Mouse (Mus musculus): ENCODE measurements around the gene Zfp51. TPM values are rescaled to one million over a fixed set of nuclear protein-coding genes. Genes with fewer than 3 reads are reported as not detected.
"Not testable (repeated sequence)": the region's sequence is repeated elsewhere in the genome, so short reads cannot be mapped to it uniquely, and the experiment has no call there.

The Zfp51 gene
- total and polyA plus RNA-seq, 2 experiments from 2014 or later, result 5.1 to 9.7 TPM

GRCm38 (mm10) chr17:21472032-21472652 lies 22.0 kb downstream of the Zfp51 start:
- Histone ChIP-seq H3K9ac (replicated peaks; ENCODE audit: low read depth, low read length) (no peak overlapping the region), H3K9me3 (replicated peaks; ENCODE audit: control insufficient read depth, low read length) (no peaks in the 10 kb centered on the region), H3K4me3 (ENCODE audit: low read depth, low read length) (no peak overlapping the region), H3K27me3 (ENCODE audit: control insufficient read depth, insufficient read depth, low read length) (no peaks in the 10 kb centered on the region), H3K4me1 (ENCODE audit: control insufficient read depth, insufficient read depth) (no peaks in the 10 kb centered on the region; the same call in 1 of the 2 replicates), H3K27ac (ENCODE audit: low read depth) (no peak overlapping the region), H3K4me2 (ENCODE audit: low read depth, low read length) (no peak overlapping the region), H3K36me3 (replicated peaks; ENCODE audit: control insufficient read depth, insufficient read depth, low read length) (no peaks in the 10 kb centered on the region)
- DNase-seq (ENCODE audit: low spot score) (no peak), ATAC-seq (ENCODE audit: insufficient read depth, low read depth) (no peak)
- 33% methylated on average over 3 of the region's 3 CpGs for WGBS
- no peak for TF ChIP-seq EP300 (IDR thresholded peaks at IDR 0.05; ENCODE audit: low read depth)
- no peak for TF ChIP-seq CTCF (IDR thresholded peaks at IDR 0.05; ENCODE audit: low read depth)

- Histone ChIP-seq H3K9ac (replicated peaks; ENCODE audit: low read depth, low read length) (no peak overlapping the region), H3K9me3 (replicated peaks; ENCODE audit: control insufficient read depth, low read length) (no peaks in the 10 kb centered on the region), H3K27me3 (ENCODE audit: control insufficient read depth, insufficient read depth, low read length) (no peaks in the 10 kb centered on the region), H3K4me3 (ENCODE audit: low read depth, low read length) (no peak overlapping the region), H3K36me3 (replicated peaks; ENCODE audit: control insufficient read depth, insufficient read depth, low read length) (no peaks in the 10 kb centered on the region), H3K27ac (ENCODE audit: low read depth) (no peak overlapping the region), H3K4me1 (ENCODE audit: control insufficient read depth, insufficient read depth) (no peaks in the 10 kb centered on the region; the same call in 1 of the 2 replicates), H3K4me2 (ENCODE audit: low read depth, low read length) (no peak overlapping the region)
- TF ChIP-seq CTCF (IDR thresholded peaks at IDR 0.05; ENCODE audit: low read depth) (no peak), EP300 (IDR thresholded peaks at IDR 0.05; ENCODE audit: low read depth) (no peak)
- ATAC-seq (ENCODE audit: insufficient read depth, low read depth), result no peak
- 53% methylated on average over 2 of the region's 2 CpGs for WGBS
- DNase-seq (ENCODE audit: low spot score), result no peak
Measured at GRCm38 (mm10) chr17:21472653-21473307, 22.6 kb downstream of the Zfp51 start.

- peak; percentile 53; the same call in 1 of the 2 replicates for ATAC-seq (ENCODE audit: insufficient read depth, low read depth)
- DNase-seq (ENCODE audit: low spot score), result peak; percentile 43
- no peaks in the 10 kb centered on the region for H3K36me3 ChIP-seq (replicated peaks; ENCODE audit: control insufficient read depth, insufficient read depth, low read length)
- 31% methylated on average over 14 of the region's 14 CpGs for WGBS
- no peak overlapping the region for H3K4me3 ChIP-seq (ENCODE audit: low read depth, low read length)
- no peaks in the 10 kb centered on the region for H3K27me3 ChIP-seq (ENCODE audit: control insufficient read depth, insufficient read depth, low read length)
- H3K27ac ChIP-seq (ENCODE audit: low read depth), result no peak overlapping the region
- no peak for TF ChIP-seq EP300 (IDR thresholded peaks at IDR 0.05; ENCODE audit: low read depth)
- no peak for TF ChIP-seq CTCF (IDR thresholded peaks at IDR 0.05; ENCODE audit: low read depth)
- H3K4me1 ChIP-seq (ENCODE audit: control insufficient read depth, insufficient read depth), result no peaks in the 10 kb centered on the region; the same call in 1 of the 2 replicates
- H3K4me2 ChIP-seq (ENCODE audit: low read depth, low read length), result no peak overlapping the region; the same call in 1 of the 2 replicates
- H3K9me3 ChIP-seq (replicated peaks; ENCODE audit: control insufficient read depth, low read length), result no peaks in the 10 kb centered on the region
- H3K9ac ChIP-seq (replicated peaks; ENCODE audit: low read depth, low read length), result no peak overlapping the region
Measured at GRCm38 (mm10) chr17:21473362-21474190, 23.4 kb downstream of the Zfp51 start.

DNA sequence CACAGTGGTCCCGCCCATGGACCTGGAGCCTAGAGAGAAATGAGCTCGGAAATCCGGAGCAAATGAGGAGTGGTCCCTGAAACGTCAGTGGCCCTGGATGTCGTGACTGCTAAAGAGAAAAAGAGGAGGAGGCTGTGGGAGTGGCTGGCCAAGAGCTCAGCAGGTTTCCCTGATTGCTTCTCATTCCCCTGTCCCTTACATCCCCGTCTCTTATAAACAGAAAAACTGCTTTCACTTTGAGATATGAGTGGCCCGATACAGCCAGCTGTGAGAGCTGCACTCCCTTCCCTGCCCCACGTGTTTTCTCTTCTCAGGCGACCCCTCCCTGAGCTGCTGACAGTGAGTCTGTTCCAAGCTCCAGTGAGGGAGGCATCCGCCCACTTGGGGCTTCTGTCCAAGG lies 24.6 kb downstream of the Zfp51 start:
- not testable (repeated sequence) for ATAC-seq (ENCODE audit: insufficient read depth, low read depth); H3K9ac ChIP-seq (replicated peaks; ENCODE audit: low read depth, low read length); DNase-seq (ENCODE audit: low spot score); H3K27me3 ChIP-seq (ENCODE audit: control insufficient read depth, insufficient read depth, low read length); H3K36me3 ChIP-seq (replicated peaks; ENCODE audit: control insufficient read depth, insufficient read depth, low read length); H3K9me3 ChIP-seq (replicated peaks; ENCODE audit: control insufficient read depth, low read length); H3K4me1 ChIP-seq (ENCODE audit: control insufficient read depth, insufficient read depth)
- H3K4me2 ChIP-seq (ENCODE audit: low read depth, low read length), result peak overlapping the region; percentile 37; the same call in 1 of the 2 replicates
- WGBS, result 0% methylated on average over 7 of the region's 10 CpGs
- H3K4me3 ChIP-seq (ENCODE audit: low read depth, low read length), result peak overlapping the region; percentile 19; the same call in 1 of the 2 replicates
- 0 out of 2 replicates have a peak overlapping the region, but pooled peaks have one; percentile 48 for H3K27ac ChIP-seq (ENCODE audit: low read depth)

DNA sequence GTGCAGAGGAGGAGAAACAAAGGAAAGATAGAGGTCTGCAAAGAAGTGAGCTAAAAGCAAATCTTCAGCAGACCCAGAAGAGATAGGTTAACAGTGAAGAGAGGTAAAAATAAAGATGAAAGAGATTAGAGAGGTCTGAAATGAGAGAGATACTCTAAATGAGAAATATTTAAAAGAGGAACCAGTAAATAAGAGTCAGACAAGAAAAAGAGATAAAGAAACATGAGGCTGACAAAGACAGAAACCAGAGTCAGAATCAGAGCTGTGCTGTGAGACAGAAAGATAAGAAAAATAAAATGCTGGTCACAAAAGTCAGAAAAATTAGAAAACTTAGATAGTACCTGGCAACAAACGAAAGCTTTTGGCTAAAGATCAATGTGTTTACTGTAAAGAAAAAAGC lies 25.1 kb downstream of the Zfp51 start:
- H3K9me3 ChIP-seq (replicated peaks; ENCODE audit: control insufficient read depth, low read length); DNase-seq (ENCODE audit: low spot score); H3K4me1 ChIP-seq (ENCODE audit: control insufficient read depth, insufficient read depth); H3K27ac ChIP-seq (ENCODE audit: low read depth); H3K27me3 ChIP-seq (ENCODE audit: control insufficient read depth, insufficient read depth, low read length); ATAC-seq (ENCODE audit: insufficient read depth, low read depth); H3K4me2 ChIP-seq (ENCODE audit: low read depth, low read length); H3K36me3 ChIP-seq (replicated peaks; ENCODE audit: control insufficient read depth, insufficient read depth, low read length); H3K4me3 ChIP-seq (ENCODE audit: low read depth, low read length); H3K9ac ChIP-seq (replicated peaks; ENCODE audit: low read depth, low read length): not testable (repeated sequence)
- 72% methylated on average over 1 of the region's 1 CpGs for WGBS

- not testable (repeated sequence) for H3K36me3 ChIP-seq (replicated peaks; ENCODE audit: control insufficient read depth, insufficient read depth, low read length); H3K27ac ChIP-seq (ENCODE audit: low read depth); H3K27me3 ChIP-seq (ENCODE audit: control insufficient read depth, insufficient read depth, low read length); DNase-seq (ENCODE audit: low spot score); ATAC-seq (ENCODE audit: insufficient read depth, low read depth); H3K9ac ChIP-seq (replicated peaks; ENCODE audit: low read depth, low read length); H3K4me2 ChIP-seq (ENCODE audit: low read depth, low read length); H3K4me3 ChIP-seq (ENCODE audit: low read depth, low read length); H3K9me3 ChIP-seq (replicated peaks; ENCODE audit: control insufficient read depth, low read length); H3K4me1 ChIP-seq (ENCODE audit: control insufficient read depth, insufficient read depth)
- 59% methylated on average over 4 of the region's 9 CpGs for WGBS
Measured at GRCm38 (mm10) chr17:21476351-21476750, 26.2 kb downstream of the Zfp51 start.

DNA sequence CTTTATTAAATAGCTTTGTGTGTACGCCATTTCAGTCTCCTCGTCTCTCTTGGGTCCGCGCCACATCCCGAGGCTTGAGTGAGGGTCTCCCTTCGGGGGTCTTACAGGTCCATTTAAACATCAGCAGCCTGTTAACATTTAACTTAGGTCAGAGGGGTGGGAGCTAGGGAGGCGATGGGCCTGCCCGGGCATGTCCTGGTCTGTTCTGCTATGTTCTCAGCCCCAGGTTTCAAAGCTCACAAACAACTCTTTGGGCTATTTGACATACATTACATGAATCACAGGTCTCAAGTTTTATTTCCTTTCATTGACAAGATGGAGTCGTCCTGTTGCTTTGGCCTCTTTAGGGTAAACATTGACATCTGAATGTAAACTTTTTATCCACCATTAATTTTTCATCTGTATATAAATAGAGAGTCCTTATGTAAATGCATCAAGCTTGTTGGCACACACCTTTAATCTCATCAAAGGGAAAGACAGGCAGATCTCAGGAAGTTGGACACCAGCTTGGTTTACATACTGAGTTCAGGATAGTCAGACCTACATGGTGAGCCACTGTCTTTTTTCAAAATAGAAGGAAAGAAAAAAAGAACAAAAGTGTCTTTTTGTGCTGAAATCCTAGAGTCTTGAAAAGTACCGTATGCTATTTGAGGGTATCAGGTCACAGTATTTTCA lies 28.1 kb downstream of the Zfp51 start:
- not testable (repeated sequence) for H3K4me1 ChIP-seq (ENCODE audit: control insufficient read depth, insufficient read depth); H3K27me3 ChIP-seq (ENCODE audit: control insufficient read depth, insufficient read depth, low read length); ATAC-seq (ENCODE audit: insufficient read depth, low read depth); H3K4me3 ChIP-seq (ENCODE audit: low read depth, low read length); H3K9me3 ChIP-seq (replicated peaks; ENCODE audit: control insufficient read depth, low read length); H3K4me2 ChIP-seq (ENCODE audit: low read depth, low read length); DNase-seq (ENCODE audit: low spot score); H3K36me3 ChIP-seq (replicated peaks; ENCODE audit: control insufficient read depth, insufficient read depth, low read length); H3K9ac ChIP-seq (replicated peaks; ENCODE audit: low read depth, low read length)
- H3K27ac ChIP-seq (ENCODE audit: low read depth), result 0 out of 2 replicates have a peak overlapping the region, but pooled peaks have one; percentile 0
- 84% methylated on average over 9 of the region's 10 CpGs for whole genome bisulfite sequencing

Data from heart, postnatal 0 days (tissue).